Mouse (Mus musculus) megakaryocyte progenitor cell, adult 5-6 weeks (primary cell): ENCODE data around the gene Prkch. TPM values are rescaled to one million over a fixed set of nuclear protein-coding genes. Genes with fewer than 3 reads are reported as not detected.

ENCODE experiments used
- ATAC-seq: replicated peaks from 2 replicates; pipeline ENCODE4 v1.8.0; 2016; ENCODE audit warnings: mild to moderate bottlenecking, moderate TSS enrichment, inconsistent platforms; ENCODE audit not compliant: poor library complexity
- total RNA-seq, 2 experiments: library from RNA; stranded (forward) in 1 of 2; stranded (reverse) in 1 of 2; fragments of 157-497, 149-512 nt in 1 of 2; fragments of 200-1000 nt in 1 of 2; gene quantifications; 2 replicates each; pipeline versions ENCODE4 v1.2.3 to v1.2.4; 2015 to 2017

Prkch gene
- total RNA-seq, 2 experiments from 2014 or later, result 4.5 to 7.5 TPM

DNA sequence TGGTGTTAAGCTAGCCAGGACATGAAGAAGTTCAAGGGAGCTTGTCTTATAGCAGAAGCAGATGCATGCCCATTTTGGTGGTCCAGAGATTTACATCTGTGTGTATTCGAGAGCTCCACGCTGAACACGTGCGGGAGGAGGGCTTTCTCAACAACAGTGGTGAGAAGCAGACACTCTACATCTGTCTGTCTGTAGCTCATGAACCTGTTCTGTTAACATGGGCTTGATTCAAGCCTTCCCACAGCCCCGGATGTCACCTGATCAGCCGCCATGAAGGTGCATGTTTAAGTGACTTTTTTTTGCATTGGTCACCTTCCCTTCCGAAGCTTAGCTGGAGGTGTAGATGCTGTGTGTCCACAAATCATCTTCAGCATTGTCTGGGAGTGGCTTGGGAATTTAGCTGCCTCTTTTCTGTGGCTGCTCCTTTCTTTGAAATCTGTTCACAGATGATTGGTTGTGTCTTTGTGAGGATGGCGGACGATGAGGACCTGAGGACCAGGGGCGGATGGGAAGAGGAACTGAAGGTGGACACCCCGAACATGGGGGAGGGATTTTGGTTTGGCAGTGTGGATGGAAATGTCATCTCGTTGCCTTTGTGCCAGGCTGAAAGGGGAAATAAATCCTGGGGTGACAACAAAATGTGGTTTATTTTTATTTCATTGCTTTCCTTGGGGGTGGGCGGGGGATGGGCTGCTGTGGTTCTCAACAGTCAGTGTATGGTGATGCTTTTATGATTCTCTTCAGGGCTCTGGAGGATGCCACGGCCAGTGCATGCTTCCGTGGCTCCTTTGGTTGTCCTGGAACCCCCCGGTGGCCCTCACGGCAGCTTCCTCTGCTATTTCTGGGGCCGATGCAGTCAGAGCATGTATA, 25.3 kb downstream of the Prkch start:
- ATAC-seq, result peak; percentile 45

DNA sequence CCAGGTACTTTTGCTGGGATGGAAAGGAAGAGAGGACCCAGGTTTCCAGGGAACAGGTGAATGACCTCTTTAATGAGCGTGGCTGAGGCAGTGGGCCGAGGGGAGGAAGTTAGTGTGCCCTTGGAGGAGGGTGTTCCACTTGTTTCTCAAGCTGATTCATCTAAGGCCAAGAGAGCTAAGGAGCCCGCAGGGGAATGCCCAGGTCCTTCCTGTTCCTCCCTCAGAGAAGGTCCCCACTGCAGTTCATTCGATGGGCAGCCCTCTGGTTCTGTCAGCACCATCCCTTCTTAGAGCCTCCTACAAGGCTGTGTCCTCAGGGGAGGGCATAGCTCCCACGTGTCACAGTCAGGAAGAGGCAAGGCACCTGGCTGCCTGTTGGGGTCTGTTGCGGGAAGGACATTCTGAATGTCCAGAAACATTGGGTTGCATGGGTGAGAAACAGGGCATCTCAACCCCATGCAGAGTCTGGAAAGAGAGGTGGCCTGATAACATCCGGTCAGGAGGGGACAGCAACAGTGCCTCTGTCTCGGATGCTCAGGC, 26.3 kb downstream of the Prkch start:
- ATAC-seq, result peak; percentile 25

DNA sequence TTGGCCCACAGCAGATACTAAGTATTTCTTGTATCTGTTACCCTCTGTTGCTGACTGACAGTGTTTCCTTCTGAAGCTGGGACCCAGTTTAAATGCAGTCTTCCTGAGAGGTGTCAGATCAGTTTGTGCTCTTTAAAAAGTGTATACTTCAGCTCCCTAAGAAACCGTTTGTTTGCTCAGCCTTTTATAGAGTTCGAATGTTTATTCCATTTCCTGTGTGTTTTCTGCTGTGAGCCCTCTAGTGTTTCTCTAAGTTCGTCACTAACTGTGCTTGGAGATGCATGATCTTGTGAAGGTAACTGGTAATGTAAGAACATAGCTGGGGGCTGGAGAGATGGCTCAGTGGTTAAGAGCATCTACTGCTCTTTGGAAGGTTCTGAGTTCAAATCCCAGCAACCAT, 27.1 kb downstream of the Prkch start:
- no peak for ATAC-seq

- ATAC-seq, result peak; percentile 76
Measured at GRCm38 (mm10) chr12:73613183-73613582, 28.6 kb downstream of the Prkch start.

DNA sequence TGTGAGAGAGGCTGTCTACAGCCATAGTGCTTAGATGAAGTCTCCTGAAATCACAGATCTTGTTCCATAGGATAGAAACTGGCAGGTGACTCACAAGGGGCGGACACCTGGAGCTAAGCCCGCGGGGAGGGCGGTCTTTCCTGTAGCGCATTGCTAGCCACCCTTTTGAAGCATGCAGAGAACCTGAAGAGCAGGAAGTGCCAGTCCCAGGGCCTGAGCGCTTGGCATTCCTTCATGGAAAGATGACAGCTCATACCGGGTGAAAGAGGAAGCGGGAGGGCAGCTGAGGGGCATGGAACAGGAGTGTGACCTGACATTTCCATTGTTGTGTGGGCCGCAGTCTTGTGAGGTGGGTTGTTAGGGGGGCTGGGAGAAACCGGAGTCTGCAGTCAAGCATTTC, 33.1 kb downstream of the Prkch start:
- ATAC-seq, result no peak

DNA sequence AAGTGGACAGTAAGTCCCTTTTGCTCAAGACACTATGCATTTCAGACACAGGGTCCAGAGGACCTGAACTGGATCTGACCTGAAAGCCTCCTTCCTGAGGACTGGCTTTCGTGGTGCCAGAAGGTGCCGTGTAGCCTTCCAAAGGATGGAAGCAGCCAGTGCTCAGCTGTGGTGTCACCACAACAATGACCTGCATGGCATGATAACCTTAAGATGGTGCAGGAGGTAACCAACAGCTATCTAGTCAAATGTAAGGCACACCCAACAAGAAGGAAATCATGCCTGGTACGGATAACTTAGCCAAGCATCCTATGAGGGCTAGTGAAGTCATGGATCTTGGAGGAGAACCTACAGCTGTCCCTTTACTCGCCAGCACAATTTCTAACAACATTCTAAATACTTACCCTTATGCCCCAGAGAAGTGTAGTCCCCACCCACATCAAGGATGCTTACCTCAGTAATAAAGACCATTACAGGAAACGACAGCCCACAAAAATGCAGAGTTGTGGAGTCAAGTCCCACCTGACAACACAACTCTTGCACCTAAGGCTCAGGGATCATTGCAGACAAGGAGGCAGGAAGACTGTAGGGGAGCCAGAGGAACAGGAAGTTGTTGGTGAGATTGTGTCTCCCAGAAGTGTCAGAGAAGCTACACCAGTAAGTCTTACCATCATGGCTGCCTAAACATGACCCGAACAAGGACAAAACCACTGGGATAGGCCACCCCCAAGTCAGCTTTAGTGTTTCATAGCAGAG, 40.9 kb downstream of the Prkch start:
- peak; percentile 70 for ATAC-seq

DNA sequence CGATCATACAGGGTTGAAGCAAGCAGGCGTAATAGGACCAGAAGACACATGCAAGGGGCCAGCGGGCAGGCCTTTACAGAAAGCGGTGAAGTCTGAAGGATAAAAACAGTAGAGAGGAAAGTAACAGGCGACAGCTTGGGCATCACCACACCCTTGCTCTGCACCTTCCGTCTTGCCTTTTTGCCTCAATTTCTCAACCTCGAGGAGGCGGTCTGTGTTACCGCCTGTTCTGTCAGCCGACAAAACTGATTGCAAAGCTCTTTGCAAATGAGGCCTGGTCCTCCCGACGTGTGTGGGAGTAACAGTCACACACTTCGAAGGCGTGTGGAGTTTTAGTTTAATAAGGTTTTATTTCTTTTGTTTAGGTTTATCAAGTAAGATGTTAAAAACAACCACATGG, 43.3 kb downstream of the Prkch start:
- ATAC-seq, result no peak

GRCm38 (mm10) chr12:73630596-73630995, 46.0 kb downstream of the Prkch start:
- no peak; the same call in 1 of the 2 replicates for ATAC-seq

DNA sequence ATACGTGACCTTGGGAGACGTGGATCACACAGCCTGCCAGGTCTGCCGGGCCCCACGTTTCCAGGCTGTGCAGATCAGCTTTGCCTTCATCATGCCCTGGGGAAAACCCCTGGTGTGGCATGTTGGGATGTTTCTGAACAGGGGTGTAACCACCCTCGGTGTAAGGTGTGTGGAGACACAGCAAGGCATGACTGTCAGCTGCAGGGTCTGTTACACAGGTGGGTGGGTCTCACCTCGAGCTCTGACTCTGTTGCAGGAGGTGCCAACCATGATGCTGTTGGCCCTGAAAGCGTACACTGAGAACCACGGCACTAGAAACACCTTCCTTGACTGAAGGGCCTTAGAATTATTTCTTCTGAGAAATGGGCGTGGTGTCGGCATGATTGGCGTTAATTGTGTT, 46.6 kb downstream of the Prkch start:
- ATAC-seq, result no peak

- ATAC-seq, result peak; percentile 39
Measured at GRCm38 (mm10) chr12:73632671-73633244, 48.2 kb downstream of the Prkch start.

- ATAC-seq, result no peak
Measured at GRCm38 (mm10) chr12:73633707-73634106, 49.1 kb downstream of the Prkch start.

GRCm38 (mm10) chr12:73639571-73639970, 55.0 kb downstream of the Prkch start:
- ATAC-seq, result 0 out of 2 replicates have a peak, but pooled peaks have one; percentile 11

GRCm38 (mm10) chr12:73641183-73641582, 56.6 kb downstream of the Prkch start:
- ATAC-seq, result no peak

- no peak for ATAC-seq
Measured at GRCm38 (mm10) chr12:73645216-73645615, 60.6 kb downstream of the Prkch start.

GRCm38 (mm10) chr12:73647686-73648085, 63.1 kb downstream of the Prkch start:
- ATAC-seq, result no peak

DNA sequence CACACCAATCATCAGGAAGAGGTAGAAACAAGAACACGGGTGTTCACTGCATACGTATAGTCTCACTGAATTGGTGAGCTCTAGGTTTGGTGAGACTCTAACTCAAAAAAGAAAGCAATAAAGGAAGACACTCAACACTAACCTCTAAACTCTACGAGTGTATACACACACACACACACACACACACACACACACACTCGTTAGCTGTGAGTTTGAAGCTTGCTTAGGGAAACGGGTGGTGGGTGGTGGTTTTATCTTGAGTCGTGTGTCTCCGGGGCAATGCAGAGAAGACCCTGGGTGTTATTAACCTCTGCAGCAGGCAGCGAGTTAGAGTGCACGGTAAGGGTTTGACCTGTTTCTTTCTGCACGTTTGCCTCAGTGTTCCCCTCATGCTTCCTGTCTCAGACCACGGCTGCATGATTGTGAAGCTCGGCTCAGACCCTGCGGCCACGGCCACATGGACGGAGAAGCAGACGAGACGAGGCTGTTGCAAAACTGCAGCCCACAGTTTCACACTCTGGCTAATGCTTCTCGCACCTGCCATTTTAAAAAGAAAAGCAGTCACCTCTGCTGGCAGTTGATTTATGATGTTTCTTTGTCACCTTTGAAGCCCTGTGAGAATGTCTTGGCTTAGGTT, 72.1 kb downstream of the Prkch start:
- peak; percentile 85 for ATAC-seq

DNA sequence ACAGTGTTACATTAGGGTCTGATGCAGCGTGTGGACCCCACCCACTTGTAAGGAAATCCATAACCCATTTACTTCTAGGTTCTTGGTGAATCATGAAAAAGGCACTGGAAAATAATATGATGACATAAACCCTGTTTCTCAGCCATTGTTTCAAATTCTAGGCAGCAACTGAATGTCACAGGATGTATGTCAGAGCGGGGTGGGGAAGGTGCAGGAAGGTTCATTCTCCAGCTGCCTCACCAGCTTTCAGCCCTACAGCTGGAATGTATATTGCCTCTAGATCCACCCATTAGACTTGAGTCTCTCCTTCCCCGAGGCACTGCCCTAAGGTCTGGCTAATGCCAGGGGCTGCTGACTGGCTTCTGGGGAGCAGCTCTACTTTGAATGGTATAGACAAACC, 78.8 kb downstream of the Prkch start:
- no peak for ATAC-seq

GRCm38 (mm10) chr12:73666701-73667100, 82.1 kb downstream of the Prkch start:
- ATAC-seq, result no peak

- peak; percentile 85 for ATAC-seq
Measured at GRCm38 (mm10) chr12:73667607-73668006, 83.0 kb downstream of the Prkch start.

DNA sequence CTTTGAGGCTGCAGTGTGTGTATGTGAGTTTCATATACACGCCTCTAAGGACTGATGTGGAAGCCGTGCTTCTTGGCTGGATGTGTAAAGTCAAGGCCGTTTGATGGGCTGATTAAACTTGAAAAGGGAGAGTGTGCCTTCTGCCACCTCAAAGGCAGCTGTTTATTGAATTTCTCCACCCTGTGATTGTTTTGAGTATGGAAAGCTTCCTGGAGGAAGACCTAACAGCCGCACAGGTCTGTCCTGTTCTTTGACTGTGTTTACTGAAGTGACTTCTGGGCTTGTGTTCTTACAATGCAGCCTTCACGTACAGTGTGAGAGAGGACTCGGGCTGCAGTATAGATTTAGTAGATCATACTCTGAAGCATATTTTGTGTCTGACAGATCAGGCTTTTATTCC, 86.1 kb downstream of the Prkch start:
- no peak for ATAC-seq

DNA sequence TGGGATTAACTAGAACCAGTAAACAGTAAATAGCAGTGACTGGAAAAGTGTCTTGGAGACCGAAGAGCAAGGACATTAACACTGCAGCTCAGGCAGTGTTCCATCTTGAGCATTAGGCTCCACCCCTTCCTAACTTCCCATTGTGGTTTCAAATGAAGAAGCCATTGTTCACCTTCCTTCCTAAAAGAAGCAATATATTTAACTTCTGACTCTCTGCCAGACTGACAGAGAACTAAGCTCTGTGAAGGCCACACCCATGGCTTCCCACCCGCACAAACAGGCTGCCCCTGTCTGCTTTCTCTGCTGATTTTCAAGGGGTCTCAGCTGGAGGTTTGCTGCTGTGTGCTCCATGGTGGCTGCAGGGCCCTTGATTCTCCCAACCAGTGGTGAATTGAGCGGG, 86.9 kb downstream of the Prkch start:
- ATAC-seq, result peak; percentile 63
